Mouse (Mus musculus): ENCODE results near the gene Cdh15. TPM values are rescaled to one million over a fixed set of nuclear protein-coding genes. Genes with fewer than 3 reads are reported as not detected.
A peak's percentile ranks its signal among the peaks of the same experiment; 100 is the strongest.

The Cdh15 gene
- polyA plus RNA-seq, 1 experiment from 2014 or later = 3.0 TPM

DNA sequence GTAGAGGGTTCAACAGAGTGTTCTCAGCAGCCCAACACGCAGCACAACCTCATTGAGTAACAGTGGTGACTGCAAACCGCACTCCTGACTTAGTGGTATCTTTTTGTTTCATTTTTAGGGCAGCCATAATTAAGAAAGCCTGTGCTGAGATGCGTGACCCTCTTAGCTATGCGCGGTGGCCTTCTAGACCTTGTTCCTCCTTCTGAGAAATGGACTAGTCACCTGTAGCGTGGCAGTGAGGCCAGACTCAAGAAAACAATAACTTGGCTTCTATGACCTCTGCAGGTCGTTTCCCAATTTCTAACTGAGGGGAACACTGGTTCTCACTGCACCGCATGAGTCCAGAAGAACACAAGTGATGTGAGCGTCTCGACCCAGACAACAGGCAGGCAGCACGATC, 56.7 kb downstream of the Cdh15 start:
- WGBS = 91% methylated on average over 11 of the region's 11 CpGs

DNA sequence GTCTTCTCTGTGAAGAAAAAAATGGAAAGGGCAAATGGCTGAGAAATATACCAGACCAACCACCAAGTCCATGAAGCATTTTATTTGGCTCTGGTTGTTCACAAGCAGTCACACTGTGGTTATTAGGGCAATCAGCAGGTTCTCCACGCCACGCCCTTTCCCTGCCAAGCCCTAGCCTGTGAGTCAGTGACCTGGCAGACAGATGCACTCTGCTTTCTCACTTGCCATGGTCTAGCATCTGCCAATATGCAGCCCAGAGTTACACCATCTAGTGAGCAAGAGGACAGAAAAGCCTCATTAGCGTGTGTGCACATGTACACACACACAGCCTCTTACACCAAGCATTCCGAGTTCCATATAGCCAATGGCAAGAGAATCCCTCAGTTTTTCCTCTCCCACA, 57.6 kb downstream of the Cdh15 start:
- no peak overlapping the region for H3K4me3 ChIP-seq (ENCODE audit: low read depth, low read length)
- ATAC-seq (replicated peaks; ENCODE audit: insufficient number of reproducible peaks, low FRiP score, low TSS enrichment, low read depth) (no peak), DNase-seq (ENCODE audit: low spot score) (no peak)
- no peak overlapping the region for H3K4me2 ChIP-seq (ENCODE audit: low read depth, low read length)
- H3K4me1 ChIP-seq (ENCODE audit: control insufficient read depth, insufficient read depth, low read length) = no peaks in the 10 kb centered on the region
- no peaks in the 10 kb centered on the region; the same call in 1 of the 2 replicates for H3K36me3 ChIP-seq (replicated peaks; ENCODE audit: control insufficient read depth, insufficient read depth, low read depth, low read length)
- H3K9me3 ChIP-seq (replicated peaks; ENCODE audit: control insufficient read depth, low read length) = no peaks in the 10 kb centered on the region
- no peak overlapping the region for H3K9ac ChIP-seq (replicated peaks; ENCODE audit: low read length)
- no peaks in the 10 kb centered on the region for H3K27me3 ChIP-seq (ENCODE audit: control insufficient read depth, insufficient read depth, low read length)
- WGBS = 95% methylated on average over 4 of the region's 4 CpGs
- no peak overlapping the region for H3K27ac ChIP-seq (replicated peaks; ENCODE audit: low read depth, low read length)

More for the DNA sequence above, 56.7 kb downstream of the Cdh15 start:
- H3K4me2 ChIP-seq (ENCODE audit: low read depth, low read length) = no peak overlapping the region
- H3K36me3 ChIP-seq (replicated peaks; ENCODE audit: control insufficient read depth, insufficient read depth, low read depth, low read length) = no peaks in the 10 kb centered on the region; the same call in 1 of the 2 replicates
- no peak for ATAC-seq (replicated peaks; ENCODE audit: insufficient number of reproducible peaks, low FRiP score, low TSS enrichment, low read depth)
- H3K9me3 ChIP-seq (replicated peaks; ENCODE audit: control insufficient read depth, low read length) = no peaks in the 10 kb centered on the region
- no peak overlapping the region for H3K9ac ChIP-seq (replicated peaks; ENCODE audit: low read length)
- no peak overlapping the region for H3K4me3 ChIP-seq (ENCODE audit: low read depth, low read length)
- no peak for DNase-seq (ENCODE audit: low spot score)
- no peak overlapping the region for H3K27ac ChIP-seq (replicated peaks; ENCODE audit: low read depth, low read length)
- no peaks in the 10 kb centered on the region for H3K27me3 ChIP-seq (ENCODE audit: control insufficient read depth, insufficient read depth, low read length)
- no peaks in the 10 kb centered on the region for H3K4me1 ChIP-seq (ENCODE audit: control insufficient read depth, insufficient read depth, low read length)

- Histone ChIP-seq H3K27me3 (ENCODE audit: control insufficient read depth, insufficient read depth, low read length) (no peaks in the 10 kb centered on the region), H3K4me2 (ENCODE audit: low read depth, low read length) (no peak overlapping the region), H3K4me3 (ENCODE audit: low read depth, low read length) (no peak overlapping the region), H3K27ac (replicated peaks; ENCODE audit: low read depth, low read length) (no peak overlapping the region), H3K9me3 (replicated peaks; ENCODE audit: control insufficient read depth, low read length) (no peaks in the 10 kb centered on the region), H3K36me3 (replicated peaks; ENCODE audit: control insufficient read depth, insufficient read depth, low read depth, low read length) (no peaks in the 10 kb centered on the region; the same call in 1 of the 2 replicates), H3K4me1 (ENCODE audit: control insufficient read depth, insufficient read depth, low read length) (no peaks in the 10 kb centered on the region), H3K9ac (replicated peaks; ENCODE audit: low read length) (no peak overlapping the region)
- DNase-seq (ENCODE audit: low spot score) (peak; percentile 87), ATAC-seq (replicated peaks; ENCODE audit: insufficient number of reproducible peaks, low FRiP score, low TSS enrichment, low read depth) (0 out of 2 replicates have a peak, but pooled peaks have one; percentile 15)
- WGBS = 61% methylated on average over 6 of the region's 6 CpGs
Measured at GRCm38 (mm10) chr8:122906463-122907021, 58.8 kb downstream of the Cdh15 start.

- H3K36me3 ChIP-seq (replicated peaks; ENCODE audit: control insufficient read depth, insufficient read depth, low read depth, low read length) = peaks cover 2% of the 10 kb centered on the region; the same call in 1 of the 2 replicates
- no peak overlapping the region for H3K27ac ChIP-seq (replicated peaks; ENCODE audit: low read depth, low read length)
- H3K4me2 ChIP-seq (ENCODE audit: low read depth, low read length) = no peak overlapping the region
- WGBS = 87% methylated on average over 3 of the region's 3 CpGs
- peaks cover 2% of the 10 kb centered on the region; the same call in 1 of the 2 replicates for H3K4me1 ChIP-seq (ENCODE audit: control insufficient read depth, insufficient read depth, low read length)
- ATAC-seq (replicated peaks; ENCODE audit: insufficient number of reproducible peaks, low FRiP score, low TSS enrichment, low read depth) (no peak), DNase-seq (ENCODE audit: low spot score) (no peak)
- H3K27me3 ChIP-seq (ENCODE audit: control insufficient read depth, insufficient read depth, low read length) = no peaks in the 10 kb centered on the region
- no peak overlapping the region for H3K9ac ChIP-seq (replicated peaks; ENCODE audit: low read length)
- no peaks in the 10 kb centered on the region for H3K9me3 ChIP-seq (replicated peaks; ENCODE audit: control insufficient read depth, low read length)
- H3K4me3 ChIP-seq (ENCODE audit: low read depth, low read length) = no peak overlapping the region
Measured at GRCm38 (mm10) chr8:122912150-122912549, 64.4 kb downstream of the Cdh15 start.

DNA sequence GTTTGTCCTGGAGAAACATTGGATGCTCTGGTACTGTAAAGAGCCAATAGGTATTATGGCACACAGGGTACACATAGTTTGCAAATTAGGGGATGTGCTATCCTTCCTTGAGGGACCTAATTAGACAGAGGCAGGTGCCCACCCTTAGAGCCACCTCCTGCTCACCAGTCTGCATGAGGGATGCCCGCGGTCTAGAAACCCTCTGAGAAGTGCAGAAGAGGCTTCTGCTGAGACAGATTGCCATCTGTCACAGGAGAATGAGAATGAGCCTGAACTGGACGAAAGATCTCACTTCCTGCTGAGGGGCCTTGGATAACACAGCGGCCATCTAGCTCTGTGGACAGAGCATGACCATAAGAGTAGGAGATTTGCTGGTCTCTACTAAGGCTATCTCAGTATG, 65.1 kb downstream of the Cdh15 start:
- no peak overlapping the region for H3K9ac ChIP-seq (replicated peaks; ENCODE audit: low read length)
- H3K4me2 ChIP-seq (ENCODE audit: low read depth, low read length) = no peak overlapping the region
- H3K4me1 ChIP-seq (ENCODE audit: control insufficient read depth, insufficient read depth, low read length) = peaks cover 4% of the 10 kb centered on the region
- no peak for ATAC-seq (replicated peaks; ENCODE audit: insufficient number of reproducible peaks, low FRiP score, low TSS enrichment, low read depth)
- no peak overlapping the region for H3K4me3 ChIP-seq (ENCODE audit: low read depth, low read length)
- no peak overlapping the region for H3K27ac ChIP-seq (replicated peaks; ENCODE audit: low read depth, low read length)
- no peak for DNase-seq (ENCODE audit: low spot score)
- H3K27me3 ChIP-seq (ENCODE audit: control insufficient read depth, insufficient read depth, low read length) = no peaks in the 10 kb centered on the region
- WGBS = 95% methylated on average over 4 of the region's 4 CpGs
- H3K36me3 ChIP-seq (replicated peaks; ENCODE audit: control insufficient read depth, insufficient read depth, low read depth, low read length) = peaks cover 2% of the 10 kb centered on the region; the same call in 1 of the 2 replicates
- H3K9me3 ChIP-seq (replicated peaks; ENCODE audit: control insufficient read depth, low read length) = no peaks in the 10 kb centered on the region

GRCm38 (mm10) chr8:122916766-122917165, 69.0 kb downstream of the Cdh15 start:
- WGBS = 64% methylated on average over 3 of the region's 3 CpGs
- ATAC-seq (replicated peaks; ENCODE audit: insufficient number of reproducible peaks, low FRiP score, low TSS enrichment, low read depth) = no peak

More at GRCm38 (mm10) chr8:122916766-122917165, 69.0 kb downstream of the Cdh15 start:
- no peaks in the 10 kb centered on the region for H3K9me3 ChIP-seq (replicated peaks; ENCODE audit: control insufficient read depth, low read length)
- H3K4me2 ChIP-seq (ENCODE audit: low read depth, low read length) = no peak overlapping the region
- H3K27me3 ChIP-seq (ENCODE audit: control insufficient read depth, insufficient read depth, low read length) = no peaks in the 10 kb centered on the region
- H3K4me3 ChIP-seq (ENCODE audit: low read depth, low read length) = no peak overlapping the region
- no peak overlapping the region for H3K27ac ChIP-seq (replicated peaks; ENCODE audit: low read depth, low read length)
- no peak overlapping the region for H3K9ac ChIP-seq (replicated peaks; ENCODE audit: low read length)
- no peak for DNase-seq (ENCODE audit: low spot score)
- H3K36me3 ChIP-seq (replicated peaks; ENCODE audit: control insufficient read depth, insufficient read depth, low read depth, low read length) = peaks cover 2% of the 10 kb centered on the region; the same call in 1 of the 2 replicates
- H3K4me1 ChIP-seq (ENCODE audit: control insufficient read depth, insufficient read depth, low read length) = peaks cover 4% of the 10 kb centered on the region

Other genes with a start within 250 kb of the Cdh15 start
- gene Galns, start 236.5 kb upstream of the Cdh15 start, polyA plus RNA-seq (2014; fragmentation: Nextera tagmentation; extraction: Ambion mirVana) = 4.3 and 6.6 TPM in 2 replicates
- gene Trappc2l, start 236.3 kb upstream of the Cdh15 start, polyA plus RNA-seq (2014; fragmentation: Nextera tagmentation; extraction: Ambion mirVana) = 38.1 and 43.6 TPM in 2 replicates
- gene Pabpn1l, start 225.2 kb upstream of the Cdh15 start, polyA plus RNA-seq (2014; fragmentation: Nextera tagmentation; extraction: Ambion mirVana) = not detected in 2 replicates
- 1.9 and 2.1 TPM in 2 replicates for gene Cbfa2t3, start 148.9 kb upstream of the Cdh15 start, polyA plus RNA-seq (2014; fragmentation: Nextera tagmentation; extraction: Ambion mirVana)
- 14.2 and 14.6 TPM in 2 replicates for gene Acsf3, start 72.5 kb upstream of the Cdh15 start, polyA plus RNA-seq (2014; fragmentation: Nextera tagmentation; extraction: Ambion mirVana)
- gene Ankrd11, start 194.3 kb downstream of the Cdh15 start, polyA plus RNA-seq (2014; fragmentation: Nextera tagmentation; extraction: Ambion mirVana) = 58.8 and 71.8 TPM in 2 replicates
- 35.4 and 37.5 TPM in 2 replicates for gene Spg7, start 215.0 kb downstream of the Cdh15 start, polyA plus RNA-seq (2014; fragmentation: Nextera tagmentation; extraction: Ambion mirVana)